Mouse (Mus musculus) liver, embryonic 15.5 days (tissue): ENCODE results near the gene Klhdc4. TPM values are rescaled to one million over a fixed set of nuclear protein-coding genes. Genes with fewer than 3 reads are reported as not detected.
A peak's percentile ranks its signal among the peaks of the same experiment; 100 is the strongest.

Experiments
- ATAC-seq: fragments of 200-750 bp; cut with Nextera tagmentation; 2 replicates; pipeline ENCODE4 v1.8.0; 2017; ENCODE audit warnings: moderate number of reproducible peaks, mild to moderate bottlenecking, moderate library complexity; ENCODE audit not compliant: insufficient read depth
- H3K27ac ChIP-seq: fragments of 300-500 bp; sonication (generic); replicated peaks from 2 replicates; pipeline ENCODE4 v1.5.1; 2015; ENCODE audit warnings: mild to moderate bottlenecking, inconsistent platforms
- H3K27me3 ChIP-seq: fragments of 300-500 bp; sonication (generic); 2 replicates; pipeline ENCODE4 v1.6.1; 2015; ENCODE audit warnings: mild to moderate bottlenecking, inconsistent platforms
- H3K36me3 ChIP-seq: fragments of 300-500 bp; sonication (generic); replicated peaks from 2 replicates; pipeline ENCODE4 v1.6.1; 2015; ENCODE audit warnings: moderate library complexity, mild to moderate bottlenecking, inconsistent platforms
- H3K4me1 ChIP-seq: fragments of 300-500 bp; sonication (generic); replicated peaks from 2 replicates; pipeline ENCODE4 v1.6.1; 2015; ENCODE audit warnings: inconsistent platforms
- H3K4me2 ChIP-seq: fragments of 300-500 bp; sonication (generic); 2 replicates; pipeline ENCODE4 v1.6.1; 2015; ENCODE audit warnings: moderate library complexity, mild to moderate bottlenecking, inconsistent platforms
- H3K4me3 ChIP-seq: fragments of 300-500 bp; sonication (generic); replicated peaks from 2 replicates; pipeline ENCODE4 v1.5.1; 2015; ENCODE audit warnings: mild to moderate bottlenecking, inconsistent platforms
- H3K9ac ChIP-seq: fragments of 300-500 bp; sonication (generic); 2 replicates; pipeline ENCODE4 v1.6.1; 2015; ENCODE audit warnings: moderate library complexity, mild to moderate bottlenecking, inconsistent platforms
- H3K9me3 ChIP-seq: fragments of 300-500 bp; sonication (generic); replicated peaks from 2 replicates; pipeline ENCODE4 v1.6.1; 2016; ENCODE audit warnings: inconsistent platforms
- WGBS: fragments of 180-500 bp; shearing (Covaris S2); methylation state at CpG from one replicate; pipeline ENCODE4 v1.1.7; 2015; ENCODE audit warnings: mixed read lengths; ENCODE audit not compliant: insufficient replicate concordance; 5-methylcytosine and 5-hydroxymethylcytosine counted together
- polyA plus RNA-seq: library from polyadenylated mRNA; unstranded; fragments of >200 nt; fragmentation: Nextera tagmentation; extraction: Ambion mirVana; gene quantifications from 2 replicates; pipeline ENCODE4 v1.2.1, GENCODE M21; 2015

The Klhdc4 gene
- polyA plus RNA-seq, result 16.8 and 19.9 TPM in 2 replicates

GRCm38 (mm10) chr8:121829048-121829776 lies at the start of gene Klhdc4:
TSS of gene Klhdc4 (minus strand) at chr8:121829569.
- 0 out of 2 replicates have a peak within 1 kb of the TSS, but pooled peaks have one; percentile 9 for H3K27ac ChIP-seq

GRCm38 (mm10) chr8:121877828-121878480 lies 48.6 kb upstream of the Klhdc4 start:
- no peak overlapping the region for H3K4me3 ChIP-seq
- ATAC-seq, result no peak
- H3K27me3 ChIP-seq, result peaks cover 11% of the 10 kb centered on the region
- no peaks in the 10 kb centered on the region for H3K9me3 ChIP-seq
- H3K9ac ChIP-seq, result no peak overlapping the region
- H3K4me1 ChIP-seq, result peaks cover 33% of the 10 kb centered on the region
- no peak overlapping the region for H3K27ac ChIP-seq
- H3K36me3 ChIP-seq, result peaks cover 38% of the 10 kb centered on the region
- 82% methylated on average over 7 of the region's 7 CpGs for WGBS
- H3K4me2 ChIP-seq, result no peak overlapping the region

More at GRCm38 (mm10) chr8:121829048-121829776, at the start of gene Klhdc4:
- peak within 1 kb of the TSS; percentile 72 for H3K9ac ChIP-seq
- H3K4me1 ChIP-seq, result peaks cover 26% of the 10 kb centered on the region
- peak within 1 kb of the TSS; percentile 90 for H3K4me2 ChIP-seq
- no peaks in the 10 kb centered on the region for H3K36me3 ChIP-seq
- peak; percentile 95 for ATAC-seq
- no peaks in the 10 kb centered on the region for H3K9me3 ChIP-seq
- H3K27me3 ChIP-seq, result no peaks in the 10 kb centered on the region
- H3K4me3 ChIP-seq, result peak within 1 kb of the TSS; percentile 89
- under 1% methylated on average over 68 of the region's 68 CpGs for WGBS

GRCm38 (mm10) chr8:121877212-121877611 lies 47.8 kb upstream of the Klhdc4 start:
- H3K36me3 ChIP-seq, result peaks cover 30% of the 10 kb centered on the region
- H3K9ac ChIP-seq, result no peak overlapping the region
- H3K27ac ChIP-seq, result no peak overlapping the region
- no peak for ATAC-seq
- H3K9me3 ChIP-seq, result no peaks in the 10 kb centered on the region
- no peak overlapping the region for H3K4me3 ChIP-seq
- 21% methylated on average over 5 of the region's 5 CpGs for WGBS
- H3K4me2 ChIP-seq, result 0 out of 2 replicates have a peak overlapping the region, but pooled peaks have one; percentile 17
- peaks cover 38% of the 10 kb centered on the region for H3K4me1 ChIP-seq
- peaks cover 18% of the 10 kb centered on the region for H3K27me3 ChIP-seq

GRCm38 (mm10) chr8:121875517-121875916 lies 46.1 kb upstream of the Klhdc4 start:
- Histone ChIP-seq H3K9ac (no peak overlapping the region), H3K4me1 (peaks cover 34% of the 10 kb centered on the region)
- no peak for ATAC-seq

GRCm38 (mm10) chr8:121875045-121875444 lies 45.7 kb upstream of the Klhdc4 start:
- H3K4me1 ChIP-seq, result peaks cover 33% of the 10 kb centered on the region
- no peak overlapping the region for H3K4me3 ChIP-seq
- 60% methylated on average over 3 of the region's 3 CpGs for WGBS
- H3K27me3 ChIP-seq, result peaks cover 23% of the 10 kb centered on the region
- H3K4me2 ChIP-seq, result no peak overlapping the region
- no peak overlapping the region; the same call in 1 of the 2 replicates for H3K27ac ChIP-seq
- H3K9ac ChIP-seq, result no peak overlapping the region
- peaks cover 9% of the 10 kb centered on the region; the same call in 1 of the 2 replicates for H3K36me3 ChIP-seq
- no peaks in the 10 kb centered on the region for H3K9me3 ChIP-seq
- ATAC-seq, result no peak

More at GRCm38 (mm10) chr8:121875517-121875916, 46.1 kb upstream of the Klhdc4 start:
- H3K27ac ChIP-seq, result no peak overlapping the region; the same call in 1 of the 2 replicates
- 44% methylated on average over 9 of the region's 9 CpGs for WGBS
- peaks cover 13% of the 10 kb centered on the region for H3K36me3 ChIP-seq
- no peak overlapping the region for H3K4me3 ChIP-seq
- no peak overlapping the region for H3K4me2 ChIP-seq
- H3K9me3 ChIP-seq, result no peaks in the 10 kb centered on the region
- peaks cover 23% of the 10 kb centered on the region for H3K27me3 ChIP-seq

- peaks cover 33% of the 10 kb centered on the region for H3K4me1 ChIP-seq
- 0 out of 2 replicates have a peak, but pooled peaks have one; percentile 34 for ATAC-seq
- no peak overlapping the region for H3K4me2 ChIP-seq
- no peaks in the 10 kb centered on the region for H3K9me3 ChIP-seq
- no peak overlapping the region for H3K9ac ChIP-seq
- peaks cover 28% of the 10 kb centered on the region for H3K27me3 ChIP-seq
- WGBS, result 49% methylated on average over 9 of the region's 9 CpGs
- H3K36me3 ChIP-seq, result no peaks in the 10 kb centered on the region
- H3K4me3 ChIP-seq, result no peak overlapping the region
- no peak overlapping the region for H3K27ac ChIP-seq
These were observed 44.7 kb upstream of the Klhdc4 start for GRCm38 (mm10) chr8:121874031-121874430.

- ATAC-seq, result peak; percentile 12; the same call in 1 of the 2 replicates
- Histone ChIP-seq H3K27me3 (peaks cover 28% of the 10 kb centered on the region), H3K4me3 (no peak overlapping the region), H3K9me3 (no peaks in the 10 kb centered on the region), H3K36me3 (no peaks in the 10 kb centered on the region), H3K4me2 (no peak overlapping the region), H3K9ac (no peak overlapping the region), H3K4me1 (peaks cover 25% of the 10 kb centered on the region), H3K27ac (no peak overlapping the region)
- 32% methylated on average over 10 of the region's 10 CpGs for WGBS
These were observed 42.6 kb upstream of the Klhdc4 start for GRCm38 (mm10) chr8:121871833-121872440.

GRCm38 (mm10) chr8:121870190-121870589 lies 40.8 kb upstream of the Klhdc4 start:
- H3K4me3 ChIP-seq, result no peak overlapping the region
- H3K4me1 ChIP-seq, result peaks cover 17% of the 10 kb centered on the region
- H3K9me3 ChIP-seq, result no peaks in the 10 kb centered on the region
- no peaks in the 10 kb centered on the region for H3K36me3 ChIP-seq
- no peak overlapping the region for H3K4me2 ChIP-seq
- 58% methylated on average over 2 of the region's 2 CpGs for WGBS
- H3K27ac ChIP-seq, result no peak overlapping the region
- no peak for ATAC-seq
- H3K27me3 ChIP-seq, result peaks cover 24% of the 10 kb centered on the region
- no peak overlapping the region for H3K9ac ChIP-seq

- Histone ChIP-seq H3K9me3 (no peaks in the 10 kb centered on the region), H3K36me3 (no peaks in the 10 kb centered on the region), H3K27me3 (peaks cover 21% of the 10 kb centered on the region), H3K4me3 (no peak overlapping the region), H3K27ac (no peak overlapping the region), H3K4me2 (no peak overlapping the region), H3K9ac (no peak overlapping the region), H3K4me1 (peaks cover 11% of the 10 kb centered on the region)
- ATAC-seq, result no peak
- 67% methylated on average over 7 of the region's 7 CpGs for WGBS
These were observed 39.5 kb upstream of the Klhdc4 start for GRCm38 (mm10) chr8:121868896-121869295.

GRCm38 (mm10) chr8:121868196-121868595 lies 38.8 kb upstream of the Klhdc4 start:
- Histone ChIP-seq H3K4me1 (peaks cover 11% of the 10 kb centered on the region), H3K27ac (no peak overlapping the region), H3K9me3 (no peaks in the 10 kb centered on the region), H3K27me3 (peaks cover 19% of the 10 kb centered on the region), H3K4me2 (no peak overlapping the region), H3K36me3 (no peaks in the 10 kb centered on the region), H3K9ac (no peak overlapping the region), H3K4me3 (no peak overlapping the region)
- no peak for ATAC-seq
- WGBS, result 76% methylated on average over 5 of the region's 5 CpGs

- Histone ChIP-seq H3K4me1 (peaks cover 5% of the 10 kb centered on the region; the same call in 1 of the 2 replicates), H3K9ac (no peak overlapping the region), H3K4me3 (no peak overlapping the region), H3K27ac (no peak overlapping the region), H3K27me3 (peaks cover 13% of the 10 kb centered on the region), H3K4me2 (no peak overlapping the region), H3K9me3 (no peaks in the 10 kb centered on the region), H3K36me3 (no peaks in the 10 kb centered on the region)
- ATAC-seq, result no peak
- 77% methylated on average over 8 of the region's 8 CpGs for WGBS
These were observed 36.0 kb upstream of the Klhdc4 start for GRCm38 (mm10) chr8:121865356-121865755.
